Mouse (Mus musculus): ENCODE measurements around the gene Gm8909. TPM values are rescaled to one million over a fixed set of nuclear protein-coding genes. Genes with fewer than 3 reads are reported as not detected.
A peak's percentile ranks its signal among the peaks of the same experiment; 100 is the strongest.
"Not testable (repeated sequence)": the region's sequence is repeated elsewhere in the genome, so short reads cannot be mapped to it uniquely, and the experiment has no call there.

Gene Gm8909
- polyA plus RNA-seq (2015; fragmentation: Nextera tagmentation; extraction: Ambion mirVana) = 13.7 and 15.3 TPM in 2 replicates

GRCm38 (mm10) chr17:36168039-36168652 is at the start of gene Gm8909:
TSS of gene Gm8909 (minus strand) at chr17:36168537.
- DNase-seq (ENCODE audit: low spot score) = no peak

DNA sequence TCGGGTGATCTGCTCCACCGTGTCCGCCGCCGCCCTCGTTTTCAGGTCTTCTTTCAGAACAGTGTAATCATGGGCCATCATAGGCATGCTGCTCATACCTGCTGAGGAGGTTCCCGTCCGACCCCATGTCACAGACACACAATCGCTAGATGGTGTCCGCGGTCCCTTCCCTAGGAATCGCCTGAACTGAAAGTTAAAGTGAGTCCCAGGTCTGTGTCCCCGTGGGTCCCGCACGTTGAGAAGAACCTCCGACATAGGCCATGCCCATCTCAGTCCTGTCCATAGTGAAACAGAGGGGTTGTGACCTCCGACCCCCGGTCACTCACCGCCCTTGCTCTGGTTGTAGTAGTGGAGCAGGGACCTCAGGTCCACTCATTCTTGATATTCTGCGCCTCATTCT is 47.2 kb upstream of the Gm8909 start:
- DNase-seq (ENCODE audit: low spot score) = no peak

- no peak for DNase-seq (ENCODE audit: low spot score)
Observed at GRCm38 (mm10) chr17:36206846-36207245, 38.5 kb upstream of the Gm8909 start.

DNA sequence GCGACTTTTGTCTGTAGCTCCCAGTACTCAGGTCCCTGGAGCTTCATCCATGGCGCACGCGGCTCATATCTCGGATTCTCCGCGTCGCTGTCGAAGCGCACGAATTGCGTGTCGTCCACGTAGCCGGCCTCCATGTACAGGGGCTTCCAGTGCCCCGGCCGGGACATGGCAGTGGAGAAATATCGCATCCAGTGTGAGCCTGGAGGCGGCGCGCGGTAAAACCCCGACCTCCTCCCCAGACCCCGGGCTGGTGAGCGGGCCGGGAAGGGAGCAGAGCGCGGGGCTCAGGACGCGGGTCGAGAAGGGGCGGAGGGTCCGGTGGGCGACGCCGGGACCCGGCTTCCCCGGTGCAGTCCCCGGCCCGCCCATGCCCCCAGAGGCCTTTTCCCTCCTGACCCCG is 37.5 kb upstream of the Gm8909 start:
- no peak for DNase-seq (ENCODE audit: low spot score)

GRCm38 (mm10) chr17:36205456-36205855 is 37.1 kb upstream of the Gm8909 start:
- peak; percentile 38 for DNase-seq (ENCODE audit: low spot score)

DNA sequence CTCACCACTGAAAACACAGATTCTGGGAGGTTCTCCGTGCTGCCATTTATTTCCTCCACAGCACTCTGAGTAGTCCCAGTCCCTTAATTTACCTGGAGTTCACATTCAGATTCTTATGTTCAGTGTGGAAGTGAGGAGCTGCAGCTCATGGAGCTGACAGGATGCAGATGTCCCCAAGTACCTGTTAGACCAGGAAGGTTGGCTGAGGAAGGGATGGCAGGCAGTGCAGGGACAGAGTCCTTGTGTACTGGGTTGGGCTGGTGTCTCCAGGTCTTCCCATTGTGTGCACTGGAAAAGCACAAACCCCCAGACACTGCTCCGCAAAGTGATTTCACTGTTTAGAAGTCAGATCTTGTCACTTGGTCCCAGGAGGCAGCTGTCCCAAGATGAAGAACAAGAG is 33.5 kb upstream of the Gm8909 start:
- no peak for DNase-seq (ENCODE audit: low spot score)

- peak; percentile 75 for DNase-seq (ENCODE audit: low spot score)
Observed at GRCm38 (mm10) chr17:36198317-36198716, 30.0 kb upstream of the Gm8909 start.

- no peak for DNase-seq (ENCODE audit: low spot score)
Observed at GRCm38 (mm10) chr17:36194471-36194870, 26.1 kb upstream of the Gm8909 start.

- peak; percentile 94 for DNase-seq (ENCODE audit: low spot score)
Observed at GRCm38 (mm10) chr17:36193546-36194141, 25.3 kb upstream of the Gm8909 start.

GRCm38 (mm10) chr17:36192371-36192770 is 24.0 kb upstream of the Gm8909 start:
- no peak for DNase-seq (ENCODE audit: low spot score)

- DNase-seq (ENCODE audit: low spot score) = no peak
Observed at GRCm38 (mm10) chr17:36190169-36190507, 21.8 kb upstream of the Gm8909 start, which contains the start of gene H2-T3. TSS of gene H2-T3 (minus strand) at chr17:36190287.

DNA sequence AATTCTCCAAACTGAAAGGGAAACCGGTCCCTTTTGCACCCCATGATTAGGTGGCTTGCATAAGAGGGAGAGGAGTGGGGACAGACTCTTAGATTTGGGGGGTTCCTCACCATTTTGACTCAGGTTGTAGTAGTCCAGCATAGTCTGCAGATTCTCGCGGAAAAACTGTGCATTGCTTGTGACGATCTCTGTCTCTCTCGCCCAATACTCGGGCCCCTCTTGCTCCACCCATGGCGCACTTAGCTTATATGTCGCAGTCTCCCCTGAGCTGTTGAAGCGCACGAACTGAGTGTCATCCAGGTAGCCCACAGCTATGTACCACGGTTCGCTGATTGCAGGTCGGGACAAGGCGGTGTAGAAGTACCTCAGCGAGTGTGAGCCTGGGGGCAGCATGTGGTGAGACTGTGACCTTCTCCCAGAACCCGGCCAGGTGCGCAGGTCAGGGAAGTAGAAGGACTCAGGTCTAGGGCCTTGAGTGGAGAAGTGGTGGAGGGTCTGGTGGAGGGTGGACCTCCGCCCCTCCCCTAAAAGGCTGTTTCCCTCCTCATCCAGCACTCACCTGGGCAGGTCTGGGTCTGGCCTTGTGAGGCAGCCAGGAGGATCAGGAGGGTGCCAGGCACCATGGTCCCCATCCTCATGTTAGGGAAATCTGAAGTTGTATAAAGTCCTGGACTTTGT is 21.3 kb upstream of the Gm8909 start:
- DNase-seq (ENCODE audit: low spot score) = no peak

- DNase-seq (ENCODE audit: low spot score) = no peak
Observed at GRCm38 (mm10) chr17:36187540-36187939, 19.2 kb upstream of the Gm8909 start.

DNA sequence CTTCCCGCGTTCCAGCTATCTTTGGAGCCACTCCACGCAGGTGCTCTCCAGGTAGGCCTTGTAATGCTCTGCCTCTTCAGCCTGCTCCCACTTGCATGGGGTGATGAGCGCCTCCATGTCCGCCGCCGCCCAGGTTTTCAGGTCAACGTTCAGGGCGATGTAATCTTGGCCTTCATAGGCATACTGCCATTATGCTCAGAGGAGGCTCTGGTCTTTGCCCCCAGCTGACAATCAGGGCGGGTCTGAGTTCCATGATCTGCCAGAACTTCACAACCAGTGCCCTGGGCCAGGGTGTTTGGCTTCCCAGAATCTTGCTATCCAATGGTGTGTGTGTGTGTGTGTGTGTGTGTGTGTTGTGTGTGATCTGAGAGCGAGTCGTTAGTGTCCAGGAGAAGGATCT is 13.9 kb upstream of the Gm8909 start:
- no peak for DNase-seq (ENCODE audit: low spot score)

GRCm38 (mm10) chr17:36179446-36179845 is 11.1 kb upstream of the Gm8909 start:
- peak; percentile 23 for DNase-seq (ENCODE audit: low spot score)

DNA sequence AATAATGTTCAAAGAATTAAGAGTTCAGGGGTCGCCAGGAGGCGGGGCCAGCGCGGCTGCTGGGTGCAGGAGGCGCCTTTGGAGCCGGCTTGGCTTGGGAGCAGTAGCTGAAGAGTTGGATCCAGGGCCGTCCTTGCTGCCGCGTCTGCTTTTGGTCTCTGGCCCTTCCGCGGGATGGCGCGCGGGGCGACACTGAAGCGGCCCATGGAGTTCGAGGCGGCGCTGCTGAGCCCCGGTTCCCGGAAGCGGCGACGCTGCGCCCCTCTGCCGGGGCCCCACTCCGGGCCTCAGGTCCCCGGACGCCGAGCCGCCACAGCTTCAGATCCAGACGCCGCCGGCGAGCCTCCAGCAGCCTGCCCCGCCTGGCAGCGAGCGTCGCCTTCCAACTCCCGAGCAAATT is 10.6 kb upstream of the Gm8909 start:
- peak; percentile 76 for DNase-seq (ENCODE audit: low spot score)

GRCm38 (mm10) chr17:36176132-36176531 is 7.8 kb upstream of the Gm8909 start:
- not testable (repeated sequence) for DNase-seq (ENCODE audit: low spot score)

DNA sequence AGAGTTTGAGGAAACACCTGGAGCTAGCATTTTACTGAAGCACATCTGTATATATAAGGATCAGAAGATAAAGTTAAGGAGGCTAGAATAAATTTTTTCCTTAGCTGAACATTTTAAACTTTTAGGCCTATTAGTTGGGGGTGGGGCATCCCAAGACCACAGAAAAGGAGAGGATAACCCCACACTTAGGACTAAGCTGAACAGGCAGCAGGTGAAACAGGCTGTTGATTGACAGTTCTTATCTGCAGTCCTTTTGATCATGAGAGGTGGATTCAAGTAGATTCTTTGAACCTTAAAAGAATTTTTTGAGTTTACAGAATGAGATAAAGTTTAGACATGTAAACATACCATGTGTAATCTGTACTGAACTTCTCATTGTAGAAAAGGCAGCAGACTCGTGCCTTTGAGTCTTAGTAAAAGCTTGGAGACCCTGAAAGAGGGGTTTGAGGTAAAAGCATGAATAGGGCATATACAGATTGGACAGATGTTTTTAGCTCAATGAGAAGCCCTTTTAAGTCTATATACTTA is 2.0 kb upstream of the Gm8909 start:
- DNase-seq (ENCODE audit: low spot score) = peak; percentile 59

- DNase-seq (ENCODE audit: low spot score) = no peak
Observed at GRCm38 (mm10) chr17:36169753-36170152, 1.4 kb upstream of the Gm8909 start.

DNA sequence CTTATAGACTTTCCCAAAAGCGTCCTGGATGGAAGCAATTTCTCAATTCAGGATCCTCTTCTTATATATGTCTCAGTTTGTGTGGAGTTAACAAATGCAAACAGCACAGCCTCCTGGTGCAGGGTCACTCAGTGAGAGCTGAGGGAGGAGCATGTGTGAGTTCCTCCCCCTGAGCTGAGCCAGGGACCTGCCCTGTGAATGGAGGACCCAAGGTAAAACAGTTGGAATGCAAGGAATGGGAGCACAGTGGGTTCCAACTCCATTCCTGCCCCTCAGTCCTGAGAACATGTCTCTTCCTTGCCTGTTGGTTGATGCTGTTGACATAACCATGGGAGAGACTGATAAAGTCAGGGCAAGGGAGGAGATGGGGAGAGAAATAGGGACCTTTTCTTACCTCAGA is 757 bp upstream of the Gm8909 start:
- not testable (repeated sequence) for DNase-seq (ENCODE audit: low spot score)

- DNase-seq (ENCODE audit: low spot score) = peak; percentile 47
Observed at GRCm38 (mm10) chr17:36167306-36168038, 865 bp downstream of the Gm8909 start.

GRCm38 (mm10) chr17:36166901-36167300 is 1.4 kb downstream of the Gm8909 start:
- not testable (repeated sequence) for DNase-seq (ENCODE audit: low spot score)

Measured in thymus, postnatal 0 days (tissue).